Mouse (Mus musculus): ENCODE data around the gene Rab30.

DNA sequence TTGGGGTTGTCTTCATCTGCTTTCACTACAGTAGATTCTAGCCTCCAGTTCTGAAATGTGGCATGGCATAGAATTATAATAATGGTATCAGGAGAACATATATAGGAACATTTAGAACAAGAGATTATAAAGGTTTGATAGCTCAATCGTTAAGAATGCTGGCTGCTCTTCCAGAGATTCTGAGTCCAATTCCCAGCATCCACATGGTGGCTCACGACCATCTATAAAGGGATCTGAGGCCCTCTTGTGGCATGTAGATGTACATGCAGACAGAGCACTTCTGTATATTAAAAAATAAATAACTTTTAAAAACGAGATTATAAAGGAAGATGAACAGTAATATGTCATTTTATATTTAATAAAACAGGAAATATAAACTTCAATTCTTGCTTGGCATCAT lies 152.1 kb downstream of the Rab30 start:
- TF ChIP-seq CTCF (IDR thresholded peaks at IDR 0.05) (peak; percentile 66), EP300 (IDR thresholded peaks at IDR 0.05) (no peak)

Measured in lung, postnatal 0 days (tissue).